Mouse (Mus musculus): Measurements from ENCODE around the gene Txnip. TPM values are rescaled to one million over a fixed set of nuclear protein-coding genes. Genes with fewer than 3 reads are reported as not detected.

The Txnip gene
- polyA plus RNA-seq, 1 experiment: not detected

- WGBS: 74% methylated on average over 9 of the region's 9 CpGs
- peaks cover 8% of the 10 kb centered on the region for H3K4me1 ChIP-seq (ENCODE audit: control insufficient read depth, insufficient read depth, low read length)
- no peak overlapping the region for H3K27ac ChIP-seq (ENCODE audit: insufficient read depth, low read depth, low read length)
- TF ChIP-seq CTCF (IDR thresholded peaks at IDR 0.05; ENCODE audit: insufficient read depth, low read depth, low read length) (no peak), POLR2A (IDR thresholded peaks at IDR 0.05; ENCODE audit: insufficient read depth, low read depth, low read length) (no peak)
- no peak overlapping the region for H3K4me3 ChIP-seq (ENCODE audit: insufficient read depth, low read depth, low read length)
These were observed 29.3 kb upstream of the Txnip start for GRCm38 (mm10) chr3:96528506-96528905.

- Histone ChIP-seq H3K4me1 (ENCODE audit: control insufficient read depth, insufficient read depth, low read length) (peaks cover 4% of the 10 kb centered on the region), H3K4me3 (ENCODE audit: insufficient read depth, low read depth, low read length) (no peak overlapping the region), H3K27ac (ENCODE audit: insufficient read depth, low read depth, low read length) (no peak overlapping the region)
- 76% methylated on average over 7 of the region's 7 CpGs for WGBS
- TF ChIP-seq CTCF (IDR thresholded peaks at IDR 0.05; ENCODE audit: insufficient read depth, low read depth, low read length): no peak
- TF ChIP-seq POLR2A (IDR thresholded peaks at IDR 0.05; ENCODE audit: insufficient read depth, low read depth, low read length): no peak
These were observed 25.7 kb upstream of the Txnip start for GRCm38 (mm10) chr3:96532050-96532449.

- H3K4me3 ChIP-seq (ENCODE audit: insufficient read depth, low read depth, low read length): no peak overlapping the region
- H3K4me1 ChIP-seq (ENCODE audit: control insufficient read depth, insufficient read depth, low read length): no peaks in the 10 kb centered on the region
- H3K27ac ChIP-seq (ENCODE audit: insufficient read depth, low read depth, low read length): no peak overlapping the region
- WGBS: 53% methylated on average over 2 of the region's 2 CpGs
- TF ChIP-seq CTCF (IDR thresholded peaks at IDR 0.05; ENCODE audit: insufficient read depth, low read depth, low read length) (no peak), POLR2A (IDR thresholded peaks at IDR 0.05; ENCODE audit: insufficient read depth, low read depth, low read length) (no peak)
These were observed 23.5 kb upstream of the Txnip start for GRCm38 (mm10) chr3:96534300-96534699.

- TF ChIP-seq CTCF (IDR thresholded peaks at IDR 0.05; ENCODE audit: insufficient read depth, low read depth, low read length) (no peak), POLR2A (IDR thresholded peaks at IDR 0.05; ENCODE audit: insufficient read depth, low read depth, low read length) (no peak)
- no peak overlapping the region for H3K27ac ChIP-seq (ENCODE audit: insufficient read depth, low read depth, low read length)
- H3K4me3 ChIP-seq (ENCODE audit: insufficient read depth, low read depth, low read length): no peak overlapping the region
- no peaks in the 10 kb centered on the region for H3K4me1 ChIP-seq (ENCODE audit: control insufficient read depth, insufficient read depth, low read length)
- 93% methylated on average over 2 of the region's 2 CpGs for WGBS
These were observed 18.4 kb upstream of the Txnip start for GRCm38 (mm10) chr3:96539316-96539715.

- Histone ChIP-seq H3K4me1 (ENCODE audit: control insufficient read depth, insufficient read depth, low read length) (no peaks in the 10 kb centered on the region), H3K4me3 (ENCODE audit: insufficient read depth, low read depth, low read length) (no peak overlapping the region), H3K27ac (ENCODE audit: insufficient read depth, low read depth, low read length) (no peak overlapping the region)
- 74% methylated on average over 6 of the region's 6 CpGs for WGBS
- TF ChIP-seq POLR2A (IDR thresholded peaks at IDR 0.05; ENCODE audit: insufficient read depth, low read depth, low read length): no peak
- TF ChIP-seq CTCF (IDR thresholded peaks at IDR 0.05; ENCODE audit: insufficient read depth, low read depth, low read length): no peak
These were observed 17.0 kb upstream of the Txnip start for GRCm38 (mm10) chr3:96540740-96541139.

- no peak for TF ChIP-seq CTCF (IDR thresholded peaks at IDR 0.05; ENCODE audit: insufficient read depth, low read depth, low read length)
- no peak for TF ChIP-seq POLR2A (IDR thresholded peaks at IDR 0.05; ENCODE audit: insufficient read depth, low read depth, low read length)
- no peak overlapping the region for H3K27ac ChIP-seq (ENCODE audit: insufficient read depth, low read depth, low read length)
- H3K4me3 ChIP-seq (ENCODE audit: insufficient read depth, low read depth, low read length): no peak overlapping the region
- WGBS: 26% methylated on average over 14 of the region's 14 CpGs
- no peaks in the 10 kb centered on the region for H3K4me1 ChIP-seq (ENCODE audit: control insufficient read depth, insufficient read depth, low read length)
These were observed 16.3 kb upstream of the Txnip start for GRCm38 (mm10) chr3:96541328-96542078.

GRCm38 (mm10) chr3:96542554-96542953 lies 15.2 kb upstream of the Txnip start:
- H3K4me1 ChIP-seq (ENCODE audit: control insufficient read depth, insufficient read depth, low read length): no peaks in the 10 kb centered on the region
- TF ChIP-seq POLR2A (IDR thresholded peaks at IDR 0.05; ENCODE audit: insufficient read depth, low read depth, low read length) (no peak), CTCF (IDR thresholded peaks at IDR 0.05; ENCODE audit: insufficient read depth, low read depth, low read length) (no peak)
- no peak overlapping the region for H3K27ac ChIP-seq (ENCODE audit: insufficient read depth, low read depth, low read length)
- WGBS: 82% methylated on average over 8 of the region's 8 CpGs
- H3K4me3 ChIP-seq (ENCODE audit: insufficient read depth, low read depth, low read length): no peak overlapping the region

GRCm38 (mm10) chr3:96543345-96543744 lies 14.4 kb upstream of the Txnip start:
- WGBS: 94% methylated on average over 11 of the region's 11 CpGs
- Histone ChIP-seq H3K4me3 (ENCODE audit: insufficient read depth, low read depth, low read length) (no peak overlapping the region), H3K4me1 (ENCODE audit: control insufficient read depth, insufficient read depth, low read length) (no peaks in the 10 kb centered on the region), H3K27ac (ENCODE audit: insufficient read depth, low read depth, low read length) (no peak overlapping the region)
- no peak for TF ChIP-seq CTCF (IDR thresholded peaks at IDR 0.05; ENCODE audit: insufficient read depth, low read depth, low read length)
- TF ChIP-seq POLR2A (IDR thresholded peaks at IDR 0.05; ENCODE audit: insufficient read depth, low read depth, low read length): no peak

- H3K4me1 ChIP-seq (ENCODE audit: control insufficient read depth, insufficient read depth, low read length): no peaks in the 10 kb centered on the region
- no peak overlapping the region for H3K4me3 ChIP-seq (ENCODE audit: insufficient read depth, low read depth, low read length)
- H3K27ac ChIP-seq (ENCODE audit: insufficient read depth, low read depth, low read length): no peak overlapping the region
- WGBS: 33% methylated on average over 1 of the region's 1 CpGs
- no peak for TF ChIP-seq POLR2A (IDR thresholded peaks at IDR 0.05; ENCODE audit: insufficient read depth, low read depth, low read length)
- no peak for TF ChIP-seq CTCF (IDR thresholded peaks at IDR 0.05; ENCODE audit: insufficient read depth, low read depth, low read length)
These were observed 12.2 kb upstream of the Txnip start for GRCm38 (mm10) chr3:96545565-96545964.
